Mouse (Mus musculus) embryonic facial prominence, embryonic 13.5 days (tissue): ENCODE data around the gene Rhbdl2. TPM values are rescaled to one million over a fixed set of nuclear protein-coding genes. Genes with fewer than 3 reads are reported as not detected.
A peak's percentile ranks its signal among the peaks of the same experiment; 100 is the strongest.

Source experiments
- ATAC-seq: fragments of 200-750 bp; cut with Nextera tagmentation; 2 replicates; pipeline ENCODE4 v1.8.0; 2017; ENCODE audit warnings: low read depth; ENCODE audit not compliant: insufficient number of reproducible peaks, insufficient read depth, low FRiP score, low TSS enrichment
- H3K27ac ChIP-seq: fragments of 300-500 bp; sonication (generic); 2 replicates; pipeline ENCODE4 v1.5.1; 2015; ENCODE audit warnings: moderate library complexity, mild to moderate bottlenecking, inconsistent platforms
- H3K27me3 ChIP-seq: fragments of 300-500 bp; sonication (generic); 2 replicates; pipeline ENCODE4 v1.6.1; 2015; ENCODE audit warnings: mild to moderate bottlenecking, inconsistent platforms
- H3K36me3 ChIP-seq: fragments of 300-500 bp; sonication (generic); 2 replicates; pipeline ENCODE4 v1.6.1; 2015; ENCODE audit warnings: mild to moderate bottlenecking, inconsistent platforms
- H3K4me1 ChIP-seq: fragments of 300-500 bp; sonication (generic); 2 replicates; pipeline ENCODE4 v1.6.1; 2015; ENCODE audit warnings: inconsistent platforms
- H3K4me2 ChIP-seq: fragments of 300-500 bp; sonication (generic); 2 replicates; pipeline ENCODE4 v1.6.1; 2015; ENCODE audit warnings: moderate library complexity, mild to moderate bottlenecking, inconsistent platforms
- H3K4me3 ChIP-seq: fragments of 300-500 bp; sonication (generic); 2 replicates; pipeline ENCODE4 v1.5.1; 2015; ENCODE audit warnings: mild to moderate bottlenecking, inconsistent platforms
- H3K9ac ChIP-seq: fragments of 300-500 bp; sonication (generic); 2 replicates; pipeline ENCODE4 v1.6.1; 2015; ENCODE audit warnings: mild to moderate bottlenecking, inconsistent platforms
- H3K9me3 ChIP-seq: fragments of 300-500 bp; sonication (generic); 2 replicates; pipeline ENCODE4 v1.6.1; 2016; ENCODE audit warnings: inconsistent platforms
- WGBS: fragments of 180-500 bp; shearing (Covaris S2); methylation state at CpG from one replicate; pipeline ENCODE4 v1.1.7; 2015; ENCODE audit warnings: mixed read lengths; 5-methylcytosine and 5-hydroxymethylcytosine counted together
- polyA plus RNA-seq: library from polyadenylated mRNA; unstranded; fragments of >200 nt; fragmentation: Nextera tagmentation; extraction: Ambion mirVana; gene quantifications from 2 replicates; pipeline ENCODE4 v1.2.1, GENCODE M21; 2015

The Rhbdl2 gene
- 3.1 and 3.7 TPM in 2 replicates for polyA plus RNA-seq

- Histone ChIP-seq H3K4me2 (peak within 1 kb of the TSS; percentile 30), H3K27ac (peak within 1 kb of the TSS; percentile 22; the same call in 1 of the 2 replicates), H3K9me3 (no peaks in the 10 kb centered on the region), H3K4me3 (0 out of 2 replicates have a peak within 1 kb of the TSS, but pooled peaks have one; percentile 2), H3K4me1 (peaks cover 8% of the 10 kb centered on the region; the same call in 1 of the 2 replicates), H3K9ac (peak within 1 kb of the TSS; percentile 46), H3K36me3 (no peaks in the 10 kb centered on the region), H3K27me3 (no peaks in the 10 kb centered on the region)
- ATAC-seq, result peak; percentile 75
- 22% methylated on average over 12 of the region's 12 CpGs for WGBS
These were observed at the start of gene Rhbdl2 for GRCm38 (mm10) chr4:123787191-123787985. Gene Rhbdl2 (plus strand): TSS chr4:123787874.

- H3K27ac ChIP-seq, result no peak overlapping the region
- no peaks in the 10 kb centered on the region for H3K4me1 ChIP-seq
- H3K36me3 ChIP-seq, result peaks cover 69% of the 10 kb centered on the region
- no peaks in the 10 kb centered on the region for H3K9me3 ChIP-seq
- H3K4me2 ChIP-seq, result no peak overlapping the region
- no peak overlapping the region for H3K9ac ChIP-seq
- no peak overlapping the region for H3K4me3 ChIP-seq
- 94% methylated on average over 4 of the region's 4 CpGs for WGBS
- no peak for ATAC-seq
- H3K27me3 ChIP-seq, result no peaks in the 10 kb centered on the region
These were observed 49.0 kb upstream of the Rhbdl2 start for GRCm38 (mm10) chr4:123738708-123739107.

- peaks cover 47% of the 10 kb centered on the region for H3K36me3 ChIP-seq
These were observed 44.8 kb upstream of the Rhbdl2 start for GRCm38 (mm10) chr4:123742891-123743290.

GRCm38 (mm10) chr4:123745221-123745775 lies 42.4 kb upstream of the Rhbdl2 start:
- 96% methylated on average over 4 of the region's 4 CpGs for WGBS
- H3K4me1 ChIP-seq, result peaks cover 16% of the 10 kb centered on the region
- no peak overlapping the region for H3K4me3 ChIP-seq

More at GRCm38 (mm10) chr4:123742891-123743290, 44.8 kb upstream of the Rhbdl2 start:
- 91% methylated on average over 1 of the region's 1 CpGs for WGBS
- Histone ChIP-seq H3K4me2 (no peak overlapping the region), H3K27me3 (no peaks in the 10 kb centered on the region), H3K27ac (no peak overlapping the region), H3K4me1 (peaks cover 5% of the 10 kb centered on the region; the same call in 1 of the 2 replicates), H3K9ac (no peak overlapping the region), H3K9me3 (no peaks in the 10 kb centered on the region), H3K4me3 (no peak overlapping the region)
- ATAC-seq, result no peak

GRCm38 (mm10) chr4:123748726-123749415 lies 38.8 kb upstream of the Rhbdl2 start:
- H3K9me3 ChIP-seq, result no peaks in the 10 kb centered on the region
- no peak overlapping the region for H3K27ac ChIP-seq
- WGBS, result 14% methylated on average over 10 of the region's 10 CpGs
- H3K4me1 ChIP-seq, result peaks cover 16% of the 10 kb centered on the region
- peak overlapping the region; percentile 85 for H3K4me2 ChIP-seq
- no peaks in the 10 kb centered on the region for H3K27me3 ChIP-seq
- H3K36me3 ChIP-seq, result no peaks in the 10 kb centered on the region
- H3K4me3 ChIP-seq, result peak overlapping the region; percentile 99
- H3K9ac ChIP-seq, result peak overlapping the region; percentile 88
- ATAC-seq, result no peak

More at GRCm38 (mm10) chr4:123745221-123745775, 42.4 kb upstream of the Rhbdl2 start:
- no peak overlapping the region for H3K27ac ChIP-seq
- no peaks in the 10 kb centered on the region for H3K27me3 ChIP-seq
- H3K9ac ChIP-seq, result no peak overlapping the region
- no peaks in the 10 kb centered on the region for H3K9me3 ChIP-seq
- no peak for ATAC-seq
- peaks cover 23% of the 10 kb centered on the region for H3K36me3 ChIP-seq
- no peak overlapping the region for H3K4me2 ChIP-seq

GRCm38 (mm10) chr4:123749484-123750130 lies 38.1 kb upstream of the Rhbdl2 start:
- Histone ChIP-seq H3K27me3 (no peaks in the 10 kb centered on the region), H3K36me3 (no peaks in the 10 kb centered on the region), H3K4me3 (peak overlapping the region; percentile 99), H3K4me1 (peaks cover 16% of the 10 kb centered on the region), H3K9me3 (no peaks in the 10 kb centered on the region), H3K4me2 (peak overlapping the region; percentile 85), H3K27ac (peak overlapping the region; percentile 94), H3K9ac (peak overlapping the region; percentile 88)
- WGBS, result under 1% methylated on average over 51 of the region's 55 CpGs
- peak; percentile 82 for ATAC-seq

- WGBS, result under 1% methylated on average over 36 of the region's 46 CpGs
- H3K4me2 ChIP-seq, result peak within 1 kb of the TSS; percentile 85
- H3K4me1 ChIP-seq, result peaks cover 16% of the 10 kb centered on the region
- peak within 1 kb of the TSS; percentile 99 for H3K4me3 ChIP-seq
- H3K27ac ChIP-seq, result peak within 1 kb of the TSS; percentile 94
- peak; percentile 98 for ATAC-seq
- H3K27me3 ChIP-seq, result no peaks in the 10 kb centered on the region
- H3K36me3 ChIP-seq, result no peaks in the 10 kb centered on the region
- no peaks in the 10 kb centered on the region for H3K9me3 ChIP-seq
- H3K9ac ChIP-seq, result peak within 1 kb of the TSS; percentile 88
These were observed 37.5 kb upstream of the Rhbdl2 start, which contains the start of gene Akirin1 for GRCm38 (mm10) chr4:123750152-123750651. Gene Akirin1 (minus strand): TSS chr4:123750345.

GRCm38 (mm10) chr4:123750707-123751312 lies 36.9 kb upstream of the Rhbdl2 start:
- Histone ChIP-seq H3K27ac (no peak overlapping the region), H3K4me1 (peaks cover 13% of the 10 kb centered on the region), H3K9ac (peak overlapping the region; percentile 88; the same call in 1 of the 2 replicates), H3K4me3 (peak overlapping the region; percentile 99), H3K27me3 (no peaks in the 10 kb centered on the region), H3K9me3 (no peaks in the 10 kb centered on the region), H3K36me3 (no peaks in the 10 kb centered on the region), H3K4me2 (peak overlapping the region; percentile 85)
- no peak for ATAC-seq
- under 1% methylated on average over 8 of the region's 8 CpGs for WGBS

GRCm38 (mm10) chr4:123758306-123758705 lies 29.4 kb upstream of the Rhbdl2 start:
- Histone ChIP-seq H3K9ac (no peak overlapping the region), H3K27me3 (no peaks in the 10 kb centered on the region), H3K36me3 (no peaks in the 10 kb centered on the region), H3K4me1 (no peaks in the 10 kb centered on the region), H3K27ac (no peak overlapping the region), H3K9me3 (no peaks in the 10 kb centered on the region), H3K4me3 (no peak overlapping the region), H3K4me2 (no peak overlapping the region)
- WGBS, result 47% methylated on average over 4 of the region's 4 CpGs
- no peak for ATAC-seq

- ATAC-seq, result no peak
- Histone ChIP-seq H3K27ac (no peak overlapping the region), H3K9me3 (no peaks in the 10 kb centered on the region), H3K4me3 (no peak overlapping the region), H3K4me2 (no peak overlapping the region), H3K9ac (no peak overlapping the region), H3K4me1 (no peaks in the 10 kb centered on the region), H3K27me3 (no peaks in the 10 kb centered on the region), H3K36me3 (no peaks in the 10 kb centered on the region)
- WGBS, result 69% methylated on average over 6 of the region's 6 CpGs
These were observed 22.6 kb upstream of the Rhbdl2 start for GRCm38 (mm10) chr4:123765071-123765470.
